Mouse (Mus musculus): ENCODE results near the gene Pgd. TPM values are rescaled to one million over a fixed set of nuclear protein-coding genes. Genes with fewer than 3 reads are reported as not detected.

Pgd gene
- total RNA-seq (2023): 100 to 1,000 TPM; 739 to 743 TPM

GRCm38 (mm10) chr4:149166215-149166946, at the start of gene Pgd:
Gene Pgd (minus strand): TSS chr4:149166771.

GRCm38 (mm10) chr4:149136982-149137770, 29.4 kb downstream of the Pgd start, which contains the start of gene Cenps:
Gene Cenps (minus strand): TSS chr4:149137629.

GRCm38 (mm10) chr4:149126663-149127062, 39.9 kb downstream of the Pgd start, which contains the start of gene Cort:
Gene Cort (minus strand): TSS chr4:149126763.

GRCm38 (mm10) chr4:149103875-149104561, 62.6 kb downstream of the Pgd start, which contains the start of gene Dffa:
Gene Dffa (plus strand): TSS chr4:149104146.

Other genes starting within 250 kb of the Pgd start
- gene Pex14, start 66.9 kb downstream of the Pgd start, total RNA-seq (2023): 10 to 100 TPM; 17.4 to 17.5 TPM
- gene Dffa, start 62.6 kb downstream of the Pgd start, total RNA-seq (2023): 10 to 100 TPM; 17.0 to 19.7 TPM
- 1 to 10 TPM in 1 of 2 experiments, not detected in 1; 1.6 TPM for gene Cort, start 40.0 kb downstream of the Pgd start, total RNA-seq (2023)
- gene Cenps, start 29.1 kb downstream of the Pgd start, total RNA-seq (2023): 10 to 100 TPM; 15.2 to 15.4 TPM
- gene Kif1b, start 140.9 kb upstream of the Pgd start, total RNA-seq (2023): 10 to 100 TPM; 59.8 to 61.1 TPM